Mouse (Mus musculus): ENCODE measurements around the gene Tra2b. TPM values are rescaled to one million over a fixed set of nuclear protein-coding genes. Genes with fewer than 3 reads are reported as not detected.

Gene Tra2b
- total RNA-seq (2023) = 534 TPM

DNA sequence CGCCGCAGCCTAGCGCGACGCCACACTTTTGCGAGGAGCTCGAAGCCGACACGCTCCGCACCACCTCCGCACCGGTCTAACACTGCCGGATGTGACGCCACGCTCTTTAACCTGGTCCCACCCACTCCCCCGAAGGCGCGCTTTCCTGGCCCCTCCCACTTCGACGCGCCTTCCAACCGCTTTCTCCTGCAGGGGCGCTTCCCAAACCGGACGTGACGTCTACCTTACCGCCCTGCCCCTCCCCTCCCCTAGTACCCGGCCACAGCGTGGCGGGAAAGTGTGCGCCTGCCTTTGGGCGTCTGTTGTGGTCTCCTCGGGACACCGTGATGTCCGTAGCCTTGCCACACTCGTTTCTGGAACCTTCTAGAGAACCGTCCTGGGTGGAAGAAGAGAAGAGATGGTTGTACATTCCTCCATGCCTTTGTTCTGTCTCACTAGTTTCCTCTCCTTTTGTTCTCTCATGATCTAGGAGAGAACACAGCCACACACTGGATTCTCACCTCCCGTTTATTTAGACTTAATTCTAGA is at the start of gene Tra2b:
TSS of gene Tra2b (minus strand) at position 157 of the 528 bp plus-strand sequence.

Other genes with a start within 250 kb of the Tra2b start
- 0.29 TPM for gene Igf2bp2, start 102.7 kb downstream of the Tra2b start, total RNA-seq (2023)
- 2.2 TPM for gene Etv5, start 173.7 kb upstream of the Tra2b start, total RNA-seq (2023)